Mouse (Mus musculus) mouse trophoblast stem cell (cell line): ENCODE results near the gene Stab2.

Experiments used
- in situ Hi-C, 2 experiments: fragments of 300-500 bp; cut with MseI, MboI; formaldehyde crosslinking; loops; 2 replicates in 1 of 2; 3 replicates in 1 of 2; pipeline ENCODE4 v1.15.1; 2025

The Stab2 gene

DNA sequence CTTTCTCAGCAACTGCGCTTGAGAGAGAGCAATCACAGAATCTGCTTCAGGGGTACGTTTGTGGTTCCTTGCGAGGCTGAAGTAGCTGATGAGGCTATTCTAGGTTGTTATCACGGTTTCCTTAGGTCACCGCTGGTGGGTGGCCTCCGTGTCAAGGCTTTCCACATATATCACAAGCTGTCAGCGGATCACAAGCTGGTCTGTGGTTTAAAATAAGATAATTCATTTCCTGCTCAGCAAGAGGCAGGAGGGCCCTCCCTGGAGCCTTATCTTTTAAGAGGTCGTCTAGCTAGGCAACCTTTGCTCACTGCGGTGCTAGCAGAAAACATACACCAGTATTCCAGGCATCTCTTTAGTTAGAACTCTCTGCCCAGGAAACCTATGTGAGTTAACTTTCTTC is 17.2 kb downstream of the Stab2 start:
- in situ Hi-C loops = no loop called here

DNA sequence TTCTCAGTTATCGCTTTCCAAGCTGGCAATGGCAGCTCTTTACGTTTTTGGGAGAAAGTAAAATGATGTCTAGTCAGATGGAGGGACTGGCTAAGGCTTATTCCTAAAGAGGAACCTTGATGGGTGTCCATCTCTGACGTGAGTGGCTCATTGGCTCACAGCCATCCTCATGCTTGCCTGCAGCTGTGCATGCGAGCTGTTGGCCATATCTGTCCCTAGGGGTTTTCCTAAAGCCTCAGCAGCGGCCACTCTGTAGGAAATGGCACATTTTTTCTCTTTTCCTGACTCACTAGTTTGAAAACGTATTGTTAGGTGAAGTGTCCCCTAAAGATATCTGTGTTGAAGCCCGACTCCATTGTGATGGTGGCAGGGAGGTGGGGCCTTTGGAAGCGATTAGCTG is 18.0 kb downstream of the Stab2 start:
- in situ Hi-C loops = no loop called here

DNA sequence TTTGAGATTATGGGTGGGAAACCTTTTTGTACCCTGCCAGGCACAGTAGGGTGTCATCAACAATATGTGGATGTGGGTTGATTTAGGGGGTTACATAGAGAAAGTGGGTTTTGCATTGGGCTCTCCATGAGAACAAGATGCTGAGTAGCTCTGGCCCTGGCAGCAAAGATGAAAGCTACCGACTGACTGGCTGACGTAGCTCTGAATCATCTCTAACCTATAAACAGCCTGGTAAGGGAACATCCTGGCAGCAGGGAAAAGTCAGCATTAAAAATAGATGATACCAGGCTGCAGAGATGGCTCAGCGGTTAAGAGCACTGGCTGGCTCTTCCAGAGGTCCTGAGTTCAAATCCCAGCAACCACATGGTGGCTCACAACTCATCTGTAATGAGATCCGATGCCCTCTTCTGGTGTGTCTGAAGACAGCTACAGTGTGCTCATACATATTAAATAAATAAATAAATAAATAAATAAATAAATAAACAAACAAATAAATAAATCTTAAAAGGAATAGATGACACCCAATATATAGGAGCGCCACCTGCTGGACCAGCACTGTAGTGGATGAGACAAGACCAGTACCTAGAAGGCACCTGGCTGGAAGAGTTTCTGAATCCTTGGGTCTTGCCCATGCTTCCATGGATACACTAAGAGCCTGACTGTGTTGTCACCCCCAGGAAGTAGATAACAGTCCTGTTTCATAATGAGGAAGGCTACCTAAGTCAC is 31.7 kb downstream of the Stab2 start:
- in situ Hi-C loops = no loop called here

DNA sequence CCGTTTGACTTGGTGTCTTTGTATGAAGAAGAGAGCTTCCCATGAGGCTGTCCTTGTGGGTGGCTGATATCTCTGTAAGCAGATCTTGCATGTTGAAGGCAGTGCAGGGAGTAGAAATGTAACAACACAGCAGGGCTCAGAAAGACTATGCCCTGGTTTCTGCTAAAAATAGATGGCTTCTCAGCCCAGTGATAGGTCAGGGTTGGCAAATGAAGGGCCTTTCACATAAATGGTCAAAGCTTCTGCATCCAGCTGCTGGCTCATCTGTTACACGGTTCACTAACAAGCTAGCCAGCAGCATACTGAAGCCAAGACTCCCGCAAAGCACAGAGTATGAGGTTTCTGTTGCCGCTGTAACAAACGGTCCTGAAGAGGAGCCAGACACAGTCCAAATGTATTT is 34.5 kb downstream of the Stab2 start:
- in situ Hi-C loops = no loop called here

DNA sequence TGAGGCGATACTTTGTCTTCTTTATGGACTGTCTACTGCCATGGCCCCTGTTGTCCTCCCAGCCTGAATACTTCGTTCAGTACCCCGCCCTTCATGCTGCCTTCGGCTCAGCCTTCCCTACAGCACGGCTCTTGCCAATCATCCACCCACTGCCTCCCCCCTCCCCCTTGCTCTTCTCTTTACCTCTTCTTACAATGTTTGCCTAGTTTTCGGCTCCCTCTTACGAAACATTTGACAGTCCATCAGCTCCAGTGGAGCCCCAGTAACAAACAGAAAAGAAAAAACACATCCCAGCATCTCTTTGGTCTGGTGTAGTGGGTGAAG is 35.4 kb downstream of the Stab2 start:
- in situ Hi-C loops = no loop called here

DNA sequence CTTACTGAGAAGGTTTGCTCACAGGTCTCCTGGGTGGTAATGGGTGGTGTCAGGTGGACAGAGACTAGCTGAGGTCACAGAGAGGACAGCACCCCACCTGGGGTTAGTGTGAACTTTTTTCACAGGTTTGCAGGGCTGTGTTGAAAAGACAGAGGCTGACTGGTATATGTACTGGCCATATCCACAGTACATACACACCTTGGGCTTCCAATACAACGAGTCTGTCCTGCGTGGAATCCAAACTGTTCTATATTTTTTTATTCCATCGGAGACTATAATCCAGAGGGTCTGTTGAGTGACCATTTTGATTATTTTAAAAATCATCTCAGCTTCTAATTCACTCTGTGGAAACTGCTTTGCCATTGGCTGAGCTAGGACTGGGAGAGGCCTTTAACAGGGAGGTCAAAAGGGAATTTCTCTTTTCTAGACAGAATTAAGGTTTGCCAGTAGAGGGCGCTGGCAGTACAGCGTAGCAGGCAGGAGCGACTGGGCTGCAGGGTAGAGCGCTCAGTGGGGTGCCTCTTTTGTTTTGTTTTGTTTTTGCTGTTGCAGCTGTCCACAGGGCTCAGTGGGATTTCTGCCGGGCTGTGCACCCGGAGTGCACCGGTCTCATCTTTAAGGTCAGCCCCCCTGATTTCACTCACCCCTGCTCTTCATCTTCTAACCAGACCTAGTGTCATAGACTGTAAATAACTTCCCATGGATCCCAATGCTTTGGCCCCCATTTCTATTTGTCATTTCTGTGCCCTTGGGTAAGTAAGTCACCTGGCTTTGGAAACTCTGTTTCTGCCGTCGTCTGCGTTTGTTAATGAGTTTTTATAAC is 35.9 kb downstream of the Stab2 start:
- in situ Hi-C loops = no loop called here

DNA sequence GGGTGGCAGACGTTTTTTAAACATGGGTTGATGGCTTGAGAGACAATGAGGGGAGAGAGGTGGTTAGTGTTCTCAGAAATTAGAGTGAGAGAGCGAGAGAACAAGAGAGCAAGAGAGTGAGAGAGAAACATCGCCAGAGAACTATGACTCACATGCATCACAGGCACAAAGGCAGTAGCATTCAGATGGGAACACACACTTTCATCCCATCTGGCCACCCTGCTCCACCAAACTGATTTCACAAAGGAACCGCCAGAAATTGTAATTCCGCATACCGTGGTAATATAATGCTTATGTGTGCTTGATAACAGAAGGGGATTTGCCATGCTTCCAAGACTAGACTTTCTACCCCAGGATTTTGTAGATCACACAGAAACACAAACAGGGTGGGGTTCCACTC is 38.5 kb downstream of the Stab2 start:
- in situ Hi-C loops = no loop called here

DNA sequence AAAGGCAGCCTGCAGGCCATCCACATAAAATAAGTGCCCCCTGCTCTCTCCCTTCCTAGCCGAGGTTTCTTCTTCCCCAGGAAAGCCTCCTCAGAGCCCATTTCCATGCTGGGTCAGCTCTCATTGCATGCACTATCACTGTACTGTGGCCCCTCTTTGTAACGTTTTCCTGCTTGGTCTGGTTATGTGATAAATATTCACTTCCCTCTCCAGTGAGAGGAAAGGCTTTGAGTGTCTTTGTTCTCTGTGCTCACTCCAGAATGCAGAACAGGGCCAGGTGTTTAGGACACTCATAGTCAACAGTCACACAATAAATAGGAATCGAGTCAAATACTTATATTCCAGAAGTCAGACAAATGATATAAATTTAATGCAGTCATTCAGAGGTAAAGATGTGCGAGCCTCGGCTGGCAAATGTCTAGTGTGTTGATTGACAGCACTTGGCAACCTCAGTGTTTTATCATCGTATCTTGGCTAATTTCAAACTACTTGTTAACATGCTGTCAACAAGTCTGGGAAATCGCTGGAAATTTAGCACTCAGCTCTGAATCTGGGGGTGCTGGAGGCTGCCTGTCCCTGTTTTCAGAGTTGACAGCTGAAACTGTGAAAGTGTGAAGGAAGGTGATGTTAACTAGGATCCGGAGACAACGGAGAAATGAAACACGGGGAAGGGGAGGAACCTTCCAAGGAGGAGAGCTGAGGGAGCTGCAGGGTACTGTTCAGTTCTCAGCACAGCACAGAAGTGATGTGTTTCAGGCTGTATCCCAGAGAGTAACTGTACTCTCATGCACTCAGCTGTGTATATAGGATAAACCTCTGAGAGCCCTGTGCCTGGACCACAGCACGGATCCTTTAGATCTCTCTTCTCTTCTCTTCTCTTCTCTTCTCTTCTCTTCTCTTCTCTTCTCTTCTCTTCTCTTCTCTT is 46.0 kb downstream of the Stab2 start:
- in situ Hi-C loops = no loop called here

DNA sequence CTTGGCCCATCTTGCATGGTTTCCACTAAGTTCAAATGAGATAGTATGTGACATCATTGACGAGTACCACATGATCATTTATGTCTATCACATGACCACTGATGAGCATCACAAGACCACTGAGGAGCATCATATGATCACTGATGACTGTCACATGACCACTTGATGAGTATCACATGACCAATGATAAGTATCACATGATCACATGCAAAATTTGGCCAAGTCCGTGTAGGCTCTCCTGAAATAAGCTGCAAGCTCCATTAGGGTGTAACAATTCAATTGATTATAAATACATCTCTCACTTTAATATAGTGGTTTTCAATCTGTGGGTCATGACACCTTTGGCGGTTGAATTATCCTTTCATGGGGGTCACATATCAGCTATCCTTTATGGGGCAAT is 52.5 kb downstream of the Stab2 start:
- in situ Hi-C loops = no loop called here

DNA sequence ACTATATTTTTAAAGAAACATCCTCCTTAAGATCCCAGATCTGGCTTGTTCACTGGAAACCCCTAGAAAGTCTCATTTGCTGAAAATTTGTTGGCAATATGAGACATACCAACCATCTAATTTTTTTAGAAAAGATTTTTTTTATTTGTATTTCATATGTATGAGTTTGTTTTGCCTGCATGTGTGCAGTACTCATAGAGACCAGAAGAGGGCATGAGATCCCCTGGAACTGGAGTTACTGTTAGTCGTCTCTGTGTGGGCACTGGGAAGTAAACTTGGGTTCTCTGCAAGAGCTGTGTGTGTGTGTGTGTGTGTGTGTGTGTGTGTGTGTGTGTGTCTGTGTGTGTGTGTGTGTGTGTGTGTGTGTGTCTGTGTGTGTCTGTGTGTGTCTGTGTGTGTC is 55.1 kb downstream of the Stab2 start:
- in situ Hi-C loops = no loop called here

DNA sequence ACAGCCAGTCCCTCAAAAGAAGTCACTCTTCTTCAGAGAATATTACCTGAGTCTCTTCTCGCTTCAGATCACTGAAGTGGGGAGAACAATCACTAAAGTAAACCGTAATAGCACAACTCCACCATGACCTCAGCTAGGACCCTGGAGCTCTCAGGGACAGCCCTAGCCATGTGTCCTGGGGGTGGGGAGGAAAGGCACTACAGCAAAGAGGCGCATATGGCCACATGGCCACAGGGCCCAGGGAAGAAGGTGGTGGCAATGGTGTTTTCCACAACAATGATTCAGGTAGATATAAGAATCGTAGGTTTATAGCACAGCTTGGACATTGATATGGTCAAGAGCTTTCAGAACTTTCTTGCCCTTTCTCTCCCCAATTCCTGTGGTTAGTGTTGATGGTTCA is 57.0 kb downstream of the Stab2 start:
- in situ Hi-C loops = no loop called here

DNA sequence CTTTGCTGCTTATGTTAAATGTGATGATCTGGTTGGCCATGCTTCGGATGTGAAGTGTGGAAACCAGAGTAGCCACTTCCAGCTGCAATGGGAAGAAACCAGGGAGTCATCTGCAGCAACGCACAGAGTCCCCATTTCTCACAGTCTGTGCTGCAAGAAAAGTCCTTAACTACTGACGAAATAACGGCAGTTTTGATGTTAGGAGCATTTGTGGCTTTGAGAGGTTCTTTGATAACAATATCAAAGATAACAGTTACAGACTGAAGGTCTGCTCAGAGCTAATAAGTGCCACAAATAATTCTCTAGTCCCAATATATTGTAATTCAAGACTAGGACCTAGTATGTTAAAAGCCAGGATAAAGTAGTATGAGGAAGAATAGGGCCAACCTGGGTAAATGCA is 57.9 kb downstream of the Stab2 start:
- in situ Hi-C loops = no loop called here

DNA sequence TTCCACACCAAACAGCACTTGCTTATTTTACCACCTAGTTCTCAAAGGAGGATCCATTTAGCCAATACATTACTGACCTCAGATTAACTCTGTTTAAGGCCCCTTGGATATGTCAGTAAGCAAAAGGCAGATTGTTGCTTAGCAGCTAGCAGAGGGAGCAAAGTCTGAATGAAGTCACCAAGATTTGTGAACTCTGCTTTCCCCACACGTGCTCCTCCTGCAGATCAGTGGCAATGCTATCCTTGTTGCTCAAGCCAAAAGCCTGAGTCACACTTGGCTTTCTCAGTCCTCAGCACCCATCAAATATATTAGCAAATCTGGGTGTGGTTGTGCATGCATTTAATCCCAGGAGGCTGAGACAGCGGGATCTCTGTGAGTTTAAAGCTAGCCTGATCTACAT is 60.3 kb downstream of the Stab2 start:
- in situ Hi-C loops = no loop called here

DNA sequence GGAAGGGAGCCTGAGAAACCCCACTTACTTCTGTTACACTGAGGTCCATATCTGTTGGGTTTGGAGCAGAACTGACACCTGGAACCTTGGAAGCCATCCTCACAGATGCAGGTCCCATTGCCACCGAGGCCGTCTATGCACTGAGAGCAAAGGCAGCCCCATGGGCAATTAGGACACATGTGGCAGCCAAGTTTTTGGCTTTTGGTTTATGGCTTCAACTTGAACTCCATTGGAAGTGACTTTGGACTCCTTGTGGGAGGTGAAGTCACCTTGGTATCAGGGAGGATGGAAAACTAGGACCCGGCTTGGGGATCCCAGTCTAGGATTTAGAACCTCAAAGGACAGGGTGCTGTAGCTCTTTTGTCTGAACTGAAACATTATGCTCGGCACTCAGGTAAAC is 67.2 kb downstream of the Stab2 start:
- in situ Hi-C loops = no loop called here

DNA sequence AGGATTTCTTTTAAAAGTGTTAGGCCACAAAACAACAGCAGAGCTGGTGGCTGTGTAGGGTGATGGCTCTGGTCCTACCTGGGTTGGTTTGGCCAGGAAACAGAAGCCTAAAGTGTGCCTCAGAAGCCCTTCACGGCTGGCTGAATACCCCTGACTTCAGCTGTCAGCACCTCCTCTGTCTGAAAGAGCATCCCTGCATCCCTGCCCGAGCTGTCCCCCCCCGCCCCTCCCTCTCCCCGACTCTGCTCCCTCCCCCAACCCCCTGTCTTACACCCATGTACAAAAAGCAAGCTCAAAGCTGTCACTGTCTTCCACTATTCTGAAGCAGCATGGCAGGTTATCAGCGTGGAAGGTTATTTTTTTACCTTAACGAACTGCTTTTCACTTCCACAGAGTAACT is 73.4 kb downstream of the Stab2 start:
- in situ Hi-C loops = no loop called here

DNA sequence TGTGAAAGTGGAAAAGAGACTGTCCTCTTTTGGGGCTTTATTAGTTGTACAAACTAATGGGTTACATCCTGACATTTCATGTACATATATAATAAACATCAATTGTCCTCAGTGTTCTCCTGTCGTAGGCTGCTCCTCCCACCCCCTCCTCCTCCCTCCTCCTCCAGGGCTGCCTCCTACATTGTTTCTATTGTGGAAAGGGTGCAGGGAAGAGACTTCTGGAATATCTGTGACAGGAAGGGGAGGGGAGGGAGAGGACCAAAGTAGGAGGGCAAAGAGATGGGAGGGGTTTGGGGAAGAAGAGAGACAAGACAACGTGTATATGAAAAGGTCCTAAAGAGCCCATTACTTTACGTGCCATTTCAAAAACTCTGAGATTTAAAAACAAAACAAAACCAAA is 73.9 kb downstream of the Stab2 start:
- in situ Hi-C loops = no loop called here

DNA sequence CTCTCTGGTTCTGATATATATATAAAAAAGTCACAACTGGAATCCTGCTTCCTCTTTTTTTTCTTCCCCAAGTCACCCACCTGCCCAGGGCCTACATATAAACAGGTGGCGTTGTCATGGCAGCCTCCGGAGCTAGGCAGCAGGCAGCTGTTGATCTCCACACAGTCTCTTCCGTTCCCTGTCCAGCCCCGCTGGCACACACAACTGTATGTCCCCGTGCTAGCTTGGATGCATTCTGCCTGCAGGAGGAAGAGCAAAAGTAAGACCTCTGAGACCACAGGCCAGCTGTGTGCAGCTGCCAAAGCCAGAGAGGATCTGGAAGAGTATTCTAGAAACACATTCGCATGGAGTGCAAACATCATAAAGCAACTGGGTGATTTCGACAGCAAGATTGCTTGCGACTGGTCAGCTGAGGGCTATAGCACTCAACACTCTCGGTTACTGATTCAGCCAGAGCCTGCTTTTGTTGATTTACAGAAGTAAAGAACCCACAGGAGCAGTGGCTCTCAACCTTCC is 74.6 kb downstream of the Stab2 start:
- in situ Hi-C loops = no loop called here

DNA sequence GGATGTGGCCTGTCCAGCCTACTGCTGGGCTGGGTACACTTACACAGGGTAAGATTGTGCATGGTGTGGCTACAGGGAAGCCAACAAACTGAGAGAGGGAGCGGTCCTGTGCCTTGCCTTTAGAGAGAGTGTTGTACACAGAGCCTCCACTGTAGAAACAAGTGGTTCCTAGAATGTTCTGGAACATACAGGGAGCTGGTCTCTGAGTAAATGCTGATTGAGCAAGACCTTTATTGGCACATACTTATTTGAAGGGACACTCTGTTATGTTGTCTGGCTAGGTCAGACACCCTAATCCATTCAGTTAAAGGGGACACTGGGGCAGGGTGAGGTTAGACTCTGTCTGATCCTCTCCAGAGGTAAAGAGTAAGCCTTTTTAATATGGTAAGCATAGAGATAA is 84.2 kb downstream of the Stab2 start:
- in situ Hi-C loops = no loop called here

DNA sequence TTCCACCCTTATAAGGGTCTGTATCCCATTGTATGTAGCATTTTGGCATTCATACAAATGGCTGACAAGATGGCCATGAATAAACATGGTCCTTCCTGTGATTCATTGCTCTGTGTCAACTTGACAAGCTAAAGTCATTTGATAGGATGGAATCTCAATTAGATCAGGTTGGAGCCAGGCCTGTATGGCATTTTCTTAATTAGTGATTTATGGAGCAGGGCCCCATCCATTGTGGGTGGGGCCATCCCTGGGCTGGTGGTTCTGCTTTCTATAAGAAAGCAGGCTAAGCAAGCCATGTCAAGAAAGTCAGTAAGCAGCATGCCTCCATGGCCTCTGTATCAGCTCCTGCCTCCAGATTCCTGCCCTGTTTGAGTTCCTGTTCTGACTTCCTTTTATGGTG is 92.2 kb downstream of the Stab2 start:
- in situ Hi-C loops = no loop called here

DNA sequence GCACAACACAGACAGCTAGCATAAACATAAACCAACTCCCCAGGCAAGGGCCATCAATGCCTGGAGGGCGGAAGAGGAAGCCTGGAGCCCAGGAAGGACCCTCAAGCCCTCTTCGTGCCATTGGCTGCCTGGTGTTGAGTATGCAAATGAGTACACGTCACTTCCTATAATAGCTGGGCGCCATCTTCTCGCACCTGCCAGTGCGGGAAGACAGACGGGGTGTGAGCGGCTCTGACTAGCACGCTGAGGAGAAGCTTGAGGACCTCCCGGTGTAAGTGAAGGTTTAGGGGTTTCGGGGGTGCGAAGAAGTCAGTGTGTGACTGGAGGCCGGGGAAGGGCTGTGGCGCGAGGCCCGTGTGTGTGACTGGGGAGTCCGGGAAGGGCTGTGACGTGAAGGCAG is 99.3 kb downstream of the Stab2 start:
- in situ Hi-C loops = no loop called here

DNA sequence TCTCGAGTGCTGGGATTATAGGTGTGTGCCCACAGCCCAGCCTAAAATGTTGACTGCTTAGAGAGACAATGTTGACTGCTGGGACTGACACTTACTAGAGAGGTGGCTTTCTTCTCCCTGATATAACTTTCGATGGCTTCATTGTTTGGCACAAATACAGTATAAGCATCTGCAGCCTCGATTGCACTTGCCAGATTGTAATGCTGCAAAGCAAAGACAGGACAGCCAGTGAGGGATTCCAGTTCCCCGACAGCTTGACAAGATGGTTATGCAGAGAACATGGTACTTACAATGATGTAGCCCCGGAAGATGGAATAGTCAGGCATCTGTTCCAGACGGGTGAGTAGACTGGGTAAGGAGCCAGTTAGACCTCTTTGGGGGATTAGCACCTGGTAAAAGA is 100.8 kb downstream of the Stab2 start:
- in situ Hi-C loops = no loop called here

DNA sequence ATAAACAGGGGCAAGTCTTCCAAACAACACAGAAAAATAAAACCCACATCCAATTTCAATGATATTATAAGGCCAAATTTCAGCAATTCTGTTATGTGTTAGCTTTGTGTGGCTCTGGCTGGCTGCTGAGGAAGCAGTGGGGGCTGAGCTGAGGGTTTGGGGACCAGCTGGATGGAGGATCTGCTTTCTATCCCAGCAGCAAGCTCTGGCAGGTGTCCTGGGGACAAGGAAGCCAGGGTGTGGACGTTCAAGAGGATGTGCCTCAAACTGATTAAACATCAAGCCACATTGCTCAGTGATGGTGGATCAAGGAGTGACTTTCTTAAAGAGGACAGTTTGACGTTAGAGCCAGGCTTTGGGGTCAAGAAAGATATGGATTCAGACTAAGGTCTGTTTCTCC is 112.3 kb downstream of the Stab2 start:
- in situ Hi-C loops = no loop called here
